Mouse (Mus musculus): ENCODE data around the gene Efna1. TPM values are rescaled to one million over a fixed set of nuclear protein-coding genes. Genes with fewer than 3 reads are reported as not detected.
A peak's percentile ranks its signal among the peaks of the same experiment; 100 is the strongest.

The Efna1 gene
- total RNA-seq, 2 experiments from 2014 or later = 8.4 to 11.4 TPM

DNA sequence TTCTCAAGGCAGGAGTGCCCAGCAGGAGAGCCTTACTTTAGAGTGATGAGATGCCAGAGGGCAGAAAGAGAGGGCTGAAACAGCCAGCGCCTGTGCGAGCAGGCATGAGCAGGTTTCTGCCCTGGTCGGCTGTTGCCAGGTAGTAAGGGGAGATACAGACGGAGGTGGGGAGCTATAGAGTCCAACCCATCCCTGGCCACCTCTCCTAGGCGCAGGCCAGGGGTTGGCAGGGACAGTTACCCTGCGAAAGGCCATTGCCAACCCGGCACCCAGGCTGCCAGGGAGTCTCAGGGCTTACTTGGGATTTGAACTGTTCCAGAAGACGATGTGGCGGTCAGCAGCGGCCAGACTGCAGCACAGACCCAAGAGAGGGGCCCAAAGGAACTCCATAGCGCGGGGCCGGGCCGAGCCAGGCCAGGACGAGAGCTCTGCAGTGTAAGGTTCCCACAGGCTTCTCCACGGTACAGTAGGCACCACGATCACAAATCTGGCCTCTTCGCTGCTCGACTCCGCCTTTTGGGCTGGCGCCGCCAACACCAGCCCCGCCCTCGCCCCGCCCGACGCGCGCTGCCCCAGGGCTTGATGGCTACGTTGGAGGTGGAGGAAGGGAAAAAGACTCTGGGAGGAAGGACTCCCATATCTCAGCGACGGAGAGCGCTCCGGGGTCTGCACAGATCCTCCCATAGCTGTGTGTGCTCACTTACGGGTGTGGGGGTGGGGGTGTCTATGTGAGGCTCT is 1.6 kb downstream of the Efna1 start:
- DNase-seq (ENCODE audit: low spot score in 2 of 2) = peak; percentile 81 to 92

DNA sequence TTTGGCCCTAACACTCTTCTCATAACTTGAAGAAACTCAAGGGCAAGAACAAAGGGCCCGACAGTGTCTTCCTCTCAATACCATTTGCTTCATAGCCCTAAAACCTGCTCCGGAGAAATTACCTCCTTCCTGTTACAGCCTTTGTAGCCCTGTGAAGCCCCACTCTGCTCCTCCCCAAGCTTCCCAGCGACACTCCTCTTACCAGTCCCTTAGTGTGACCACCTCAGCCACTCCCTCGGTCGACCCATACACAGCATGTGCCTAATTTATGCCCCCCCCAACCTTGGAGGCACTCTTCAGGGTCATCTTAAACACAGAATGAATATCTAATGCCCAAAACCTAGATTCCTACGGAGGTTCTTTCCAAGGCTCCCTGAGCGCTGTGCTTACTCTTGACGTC is 2.3 kb downstream of the Efna1 start:
- DNase-seq (ENCODE audit: low spot score in 2 of 2) = no peak

DNA sequence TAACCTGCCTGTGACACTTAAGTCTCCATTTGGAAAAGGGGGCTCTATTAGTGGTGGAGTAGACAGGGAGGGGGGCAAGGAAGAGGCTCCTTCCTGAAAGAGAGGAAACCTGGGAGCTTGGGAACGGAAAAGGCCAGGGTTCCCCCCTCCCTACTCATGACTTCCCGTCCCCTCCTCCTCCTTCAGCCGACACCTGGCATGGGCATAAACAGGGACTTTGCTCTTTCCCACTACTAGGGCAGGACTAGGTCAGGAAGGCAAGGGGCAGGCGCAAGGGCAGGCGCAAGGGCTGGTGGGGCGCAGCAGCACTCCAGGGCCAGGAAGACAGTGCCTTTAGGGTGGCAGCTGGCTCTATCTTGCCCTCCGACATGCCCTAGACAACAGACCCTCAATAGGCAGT is 2.8 kb downstream of the Efna1 start:
- no peak for DNase-seq (ENCODE audit: low spot score in 2 of 2)

DNA sequence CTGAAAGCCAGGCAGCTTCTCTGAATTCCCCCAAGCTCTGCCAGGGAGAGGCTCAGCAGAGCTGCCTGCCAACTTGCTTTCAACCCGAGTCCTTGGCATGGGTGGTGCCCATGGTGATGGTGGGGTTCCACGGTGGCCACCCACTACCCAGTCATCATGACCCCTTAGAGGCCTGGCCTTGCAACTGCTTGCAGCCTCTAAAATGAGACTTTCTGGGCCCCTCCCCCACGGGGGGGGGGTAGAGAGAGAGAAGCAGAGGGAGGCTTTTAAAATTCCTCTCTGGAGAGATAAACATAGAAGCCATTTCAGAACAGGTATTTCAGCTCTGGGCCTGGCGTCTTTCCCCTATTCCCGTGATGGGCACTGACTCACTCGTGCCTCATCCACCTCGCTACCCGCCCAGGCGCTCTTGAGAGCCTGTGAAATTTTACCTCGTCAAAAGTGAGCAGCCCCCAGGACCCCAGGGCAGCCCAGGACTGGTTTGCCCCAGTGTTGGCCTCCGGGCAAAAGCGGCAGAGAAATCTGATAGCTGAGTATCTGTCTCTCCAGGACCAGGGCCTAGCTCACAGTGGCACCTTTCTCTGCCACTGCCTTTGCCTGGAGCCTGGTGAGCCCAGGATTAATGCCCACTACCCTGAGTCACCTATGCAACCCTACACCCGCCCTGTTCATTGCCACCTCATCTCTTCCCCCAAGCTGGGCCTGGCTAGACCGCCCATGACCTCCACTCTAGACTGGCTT is 3.5 kb downstream of the Efna1 start:
- DNase-seq (ENCODE audit: low spot score in 2 of 2) = peak in 1 of 2 experiments; percentile 34

DNA sequence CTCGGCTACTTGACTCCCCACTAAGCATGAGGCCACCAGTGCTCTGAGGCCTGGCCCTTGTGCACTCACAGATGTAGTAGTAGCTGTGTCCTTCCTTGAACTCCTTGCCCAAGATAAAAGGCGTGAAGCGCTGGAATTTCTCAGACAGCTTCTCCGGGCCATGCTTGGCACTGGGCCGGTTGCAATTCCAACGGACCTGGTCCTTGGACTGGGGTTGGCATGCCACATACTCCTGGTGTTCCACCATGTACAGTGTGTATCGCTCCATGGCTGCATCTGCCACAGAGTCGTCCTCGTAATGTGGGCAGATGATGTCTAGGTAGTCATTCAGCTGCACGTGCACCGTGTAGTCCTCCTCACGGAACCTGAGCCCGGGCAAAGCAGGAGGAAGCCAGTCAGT is 4.9 kb downstream of the Efna1 start:
- no peak for DNase-seq (ENCODE audit: low spot score in 2 of 2)

DNA sequence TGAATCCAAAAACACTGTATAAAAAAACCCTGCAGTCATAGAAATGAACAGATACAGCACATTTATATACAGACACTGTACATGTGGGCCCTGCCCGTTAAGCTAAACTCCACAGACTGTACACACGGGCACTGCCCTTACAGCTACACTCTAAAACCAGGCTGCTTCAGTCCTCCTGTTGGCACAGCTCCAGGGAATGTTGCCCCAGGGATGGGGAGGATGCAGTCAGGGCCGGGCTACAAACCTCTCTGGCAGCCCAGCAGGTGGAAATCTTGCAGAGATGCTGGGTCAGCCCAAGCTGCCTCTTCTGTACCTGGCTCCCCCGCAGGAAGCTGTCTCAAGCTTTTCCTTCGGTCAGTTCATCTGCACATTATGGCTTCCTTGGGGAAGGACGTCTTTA is 9.2 kb downstream of the Efna1 start:
- no peak for DNase-seq (ENCODE audit: low spot score in 2 of 2)

DNA sequence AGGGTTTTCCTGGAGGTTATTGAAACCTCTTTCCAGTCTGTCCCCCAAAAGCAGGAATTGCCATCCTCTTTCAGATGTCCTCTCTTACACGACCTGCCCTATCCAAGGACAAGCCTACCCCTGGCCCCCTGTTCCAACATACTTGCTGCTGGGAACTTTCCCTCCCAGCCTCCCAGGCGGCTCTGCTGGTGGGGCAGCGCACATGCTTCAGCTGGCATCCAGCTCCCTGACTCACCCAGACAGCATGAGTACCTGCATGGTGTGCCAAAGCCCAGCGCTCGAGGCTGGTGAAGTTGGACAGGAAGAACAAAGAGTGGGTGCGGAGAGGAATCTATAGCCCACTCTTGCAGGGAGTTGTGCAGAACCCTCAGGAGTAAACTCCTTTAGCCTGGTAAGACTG is 10.1 kb downstream of the Efna1 start:
- DNase-seq (ENCODE audit: low spot score in 2 of 2) = peak; percentile 72 to 78

DNA sequence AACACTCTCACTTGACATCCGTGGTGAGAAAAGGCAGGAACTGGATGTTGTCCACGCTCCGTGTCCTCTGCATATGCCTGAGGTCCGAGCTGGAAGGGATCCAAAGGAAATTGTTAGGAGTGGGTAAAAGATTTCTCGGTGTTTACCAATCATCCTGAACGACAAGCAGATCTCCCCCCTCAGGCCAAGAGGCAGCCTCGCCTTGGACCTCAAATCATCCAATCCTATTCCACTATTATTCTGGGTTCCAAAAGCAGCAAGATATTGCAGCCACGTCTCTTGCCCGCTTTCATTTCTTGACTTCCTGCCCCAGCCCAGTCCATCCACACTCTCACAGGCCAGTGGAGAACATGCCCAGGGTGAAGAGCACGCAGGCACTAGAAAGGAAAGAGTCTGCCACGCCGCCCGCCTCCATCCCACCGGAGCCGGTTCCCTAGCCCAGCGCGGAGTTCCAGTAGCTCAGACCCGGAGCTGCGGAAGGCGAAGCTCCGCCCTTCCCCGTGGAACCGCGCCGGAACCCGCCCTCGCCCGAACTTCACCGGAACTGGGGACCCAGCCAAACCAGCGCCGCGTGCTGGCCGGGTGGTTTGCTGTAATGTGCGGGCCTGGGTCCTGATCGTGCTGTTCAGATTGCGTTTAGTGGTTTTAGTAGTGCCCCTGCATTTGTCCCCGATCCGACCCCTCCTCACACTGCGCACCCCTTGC is 10.7 kb downstream of the Efna1 start, which contains the start of gene Slc50a1:
Slc50a1 (minus strand) TSS at position 520 of the 705 bp plus-strand sequence.
- DNase-seq (ENCODE audit: low spot score in 2 of 2) = peak; percentile 84 to 88

DNA sequence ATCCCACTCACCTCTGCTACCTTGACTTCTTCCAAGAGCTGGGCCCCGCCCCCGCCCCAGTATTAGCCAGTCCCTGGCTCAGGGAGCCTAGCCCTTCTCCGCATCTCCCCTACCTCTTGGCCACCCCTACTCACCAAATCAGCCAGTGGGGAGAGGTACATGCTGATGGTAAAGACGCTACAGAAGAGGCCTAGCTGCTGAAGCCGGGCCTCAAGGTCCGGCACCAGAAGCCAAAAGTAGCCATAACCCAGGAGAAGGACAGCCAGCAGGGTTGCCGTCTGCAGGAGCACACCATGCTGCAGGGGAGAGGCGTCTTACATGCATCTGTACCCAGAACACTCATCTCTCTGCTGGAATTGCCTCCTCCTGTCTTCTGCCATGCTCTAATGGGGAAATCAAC is 12.0 kb downstream of the Efna1 start:
- DNase-seq (ENCODE audit: low spot score in 2 of 2) = no peak

DNA sequence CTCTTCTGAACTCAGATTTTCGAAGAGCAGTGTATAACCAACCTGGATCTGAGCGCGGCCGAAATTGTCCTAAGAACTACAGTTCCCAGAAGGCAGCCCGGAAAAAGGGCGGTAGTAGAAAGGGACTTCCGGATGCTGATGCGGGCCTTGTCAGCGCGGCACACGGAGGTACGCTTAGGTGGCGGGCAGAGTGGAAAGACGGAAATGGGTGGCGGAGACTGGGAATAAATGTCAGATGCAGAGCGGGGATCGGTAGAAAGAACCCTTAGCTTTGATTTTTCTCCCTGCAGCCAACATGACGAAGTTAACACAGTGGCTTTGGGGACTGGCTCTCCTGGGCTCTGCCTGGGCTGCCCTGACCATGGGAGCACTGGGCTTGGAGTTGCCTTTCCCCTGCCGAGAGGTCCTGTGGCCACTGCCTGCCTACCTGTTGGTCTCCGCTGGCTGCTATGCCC is 14.5 kb downstream of the Efna1 start:
- peak; percentile 79 to 90 for DNase-seq (ENCODE audit: low spot score in 2 of 2)

DNA sequence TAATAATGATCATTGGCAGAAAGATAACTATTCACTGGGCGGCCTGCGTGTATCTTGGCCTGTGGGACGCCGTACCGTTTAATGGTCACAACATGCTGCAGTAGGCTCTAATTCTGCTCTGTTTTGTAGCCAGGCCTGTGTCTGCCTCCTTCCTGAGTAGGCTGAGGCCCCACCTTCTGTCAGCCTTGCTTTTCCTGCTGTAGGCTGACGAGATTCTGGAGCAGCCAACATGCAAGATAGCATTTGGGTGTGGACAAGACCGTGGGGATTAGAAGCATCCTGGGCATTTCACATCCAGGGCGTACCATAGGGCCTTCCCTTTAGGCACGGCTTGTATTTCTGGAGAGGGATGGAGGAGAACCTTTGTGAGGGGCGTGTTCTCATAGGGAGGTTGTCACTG is 18.5 kb downstream of the Efna1 start:
- DNase-seq (ENCODE audit: low spot score in 2 of 2) = no peak

DNA sequence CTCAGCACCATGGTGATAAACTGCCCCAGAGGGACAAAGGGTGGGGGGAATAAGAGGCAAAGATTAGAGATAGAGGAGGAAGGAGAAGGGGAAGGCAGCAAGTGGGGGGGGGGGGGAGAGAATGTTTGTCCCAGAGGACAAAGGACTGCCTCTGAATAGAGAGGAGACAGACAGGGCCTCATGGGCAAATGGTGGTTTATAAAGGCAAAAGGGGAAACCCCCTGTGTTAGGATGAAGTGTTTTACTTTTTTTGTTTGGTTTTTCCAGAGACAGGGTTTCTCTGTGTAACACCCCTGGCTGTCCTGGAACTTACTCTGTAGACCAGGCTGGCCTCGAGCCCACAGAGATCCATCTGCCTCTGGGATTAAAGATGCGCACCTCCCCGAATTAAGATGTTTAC is 20.7 kb downstream of the Efna1 start:
- no peak for DNase-seq (ENCODE audit: low spot score in 2 of 2)

DNA sequence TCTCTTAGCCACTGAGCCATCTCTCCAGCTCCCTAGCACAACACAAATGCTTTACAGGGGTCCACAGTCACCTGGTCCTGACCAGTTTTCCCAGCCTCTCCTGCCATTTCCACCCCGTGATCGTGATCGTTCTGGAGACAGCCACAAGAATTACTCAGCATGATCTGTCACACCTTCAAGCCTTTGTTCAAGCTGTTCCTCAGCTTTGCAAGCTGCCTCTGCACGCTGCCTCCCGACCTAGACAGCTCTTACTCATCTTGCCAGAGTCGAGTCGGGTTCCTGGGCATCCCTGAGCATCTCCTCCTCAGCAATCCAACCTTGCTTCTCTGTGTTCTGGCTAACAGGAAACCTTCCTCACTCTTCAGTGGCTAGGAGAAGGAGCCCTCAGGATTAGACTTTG is 21.9 kb downstream of the Efna1 start, which contains the start of gene Dpm3:
Dpm3 (plus strand) TSS at position 283 of the 400 bp plus-strand sequence.
- DNase-seq (ENCODE audit: low spot score in 2 of 2) = no peak

DNA sequence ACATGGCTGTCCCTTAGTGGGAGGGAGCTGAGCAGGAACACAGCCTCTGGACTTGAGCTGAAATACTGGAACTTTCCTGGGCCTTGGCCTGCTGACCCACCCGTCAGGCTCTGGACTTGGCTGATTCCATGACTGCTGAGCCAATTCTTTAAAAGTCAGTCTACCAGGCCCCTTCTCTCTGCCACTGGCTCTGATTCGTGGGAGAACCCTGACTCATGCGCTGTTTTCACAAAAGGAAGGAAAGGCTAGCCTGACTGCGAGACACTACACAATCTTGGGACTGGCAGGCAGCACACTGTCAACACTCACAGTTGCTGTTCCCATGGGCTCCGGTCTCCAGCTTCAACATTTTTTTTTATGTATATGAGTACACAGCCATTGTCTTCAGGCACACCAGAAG is 24.8 kb downstream of the Efna1 start:
- no peak for DNase-seq (ENCODE audit: low spot score in 2 of 2)

DNA sequence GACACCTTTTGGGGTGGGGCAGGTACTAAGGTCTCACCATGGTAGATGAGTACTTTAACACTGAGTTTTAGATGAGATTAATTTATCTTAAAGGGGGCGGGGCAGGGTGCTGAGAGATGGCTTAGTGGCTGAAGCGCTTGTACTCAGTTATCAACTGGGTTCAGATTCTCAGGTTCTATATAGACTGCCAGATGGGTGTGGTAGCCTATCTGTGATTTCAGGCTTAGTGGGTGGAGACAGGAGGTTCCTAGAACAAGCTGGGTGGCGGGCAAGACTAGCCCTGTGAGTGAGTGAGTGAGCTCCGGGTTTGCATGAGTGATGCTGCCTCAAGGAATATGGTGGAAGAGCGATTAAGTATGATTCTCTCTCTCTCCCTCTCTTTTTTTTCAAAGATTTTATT is 25.9 kb downstream of the Efna1 start:
- no peak for DNase-seq (ENCODE audit: low spot score in 2 of 2)

DNA sequence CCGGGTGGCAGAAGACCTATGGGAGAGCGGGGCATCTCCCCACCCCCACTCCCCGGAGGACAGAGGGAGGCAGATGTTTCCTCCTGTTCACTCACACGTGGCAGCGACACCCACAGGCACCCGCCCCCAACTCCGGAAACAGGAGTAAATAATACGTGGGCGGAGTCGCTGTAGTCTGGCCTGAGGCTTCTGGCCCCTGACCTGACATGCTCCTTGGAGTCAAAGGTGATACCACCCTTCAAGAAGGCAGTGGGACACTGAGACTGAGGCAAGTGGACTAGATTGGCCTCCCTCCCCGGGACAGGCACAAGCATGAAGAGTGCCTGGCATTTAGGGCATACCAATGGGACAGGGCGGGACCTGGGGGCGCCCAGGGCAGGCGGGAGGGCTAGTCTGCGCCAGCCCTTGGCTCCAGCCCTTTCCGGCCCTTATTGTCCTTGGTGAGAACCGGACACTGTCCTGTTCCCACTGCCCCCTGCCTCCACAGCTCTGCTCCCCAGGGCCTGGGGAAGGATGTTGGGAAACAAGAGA is 29.5 kb downstream of the Efna1 start:
- DNase-seq (ENCODE audit: low spot score in 2 of 2) = no peak

DNA sequence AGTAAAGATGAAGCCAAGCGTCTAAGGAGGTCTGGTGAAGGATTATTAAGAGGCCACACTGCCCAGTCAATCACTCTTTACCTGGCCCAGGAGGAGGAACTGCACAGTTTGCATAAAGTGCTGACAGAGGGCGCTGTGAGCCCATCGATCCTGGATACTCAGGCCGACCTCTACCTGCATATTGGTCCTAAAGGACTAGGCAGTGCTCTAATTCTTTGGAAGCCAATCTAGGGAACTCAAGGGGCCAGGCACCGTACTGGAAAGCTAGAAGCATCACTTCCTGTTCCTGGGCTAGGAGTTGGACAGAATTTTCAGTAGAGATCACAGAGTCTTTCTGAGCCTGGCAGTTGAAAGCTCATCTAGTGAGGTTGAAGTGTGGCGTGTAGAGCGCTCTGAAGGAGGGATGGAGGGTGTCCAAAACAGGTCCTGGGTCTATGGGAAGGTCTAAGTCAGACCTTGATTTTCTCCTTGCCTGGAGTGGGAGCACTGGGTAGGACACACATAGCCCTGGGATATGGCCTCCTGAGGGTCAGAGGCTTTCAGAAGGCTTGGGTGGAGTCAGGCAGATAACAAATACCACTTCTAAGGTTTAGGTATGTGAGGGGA is 30.4 kb downstream of the Efna1 start:
- peak in 1 of 2 experiments; percentile 66 for DNase-seq (ENCODE audit: low spot score in 2 of 2)

DNA sequence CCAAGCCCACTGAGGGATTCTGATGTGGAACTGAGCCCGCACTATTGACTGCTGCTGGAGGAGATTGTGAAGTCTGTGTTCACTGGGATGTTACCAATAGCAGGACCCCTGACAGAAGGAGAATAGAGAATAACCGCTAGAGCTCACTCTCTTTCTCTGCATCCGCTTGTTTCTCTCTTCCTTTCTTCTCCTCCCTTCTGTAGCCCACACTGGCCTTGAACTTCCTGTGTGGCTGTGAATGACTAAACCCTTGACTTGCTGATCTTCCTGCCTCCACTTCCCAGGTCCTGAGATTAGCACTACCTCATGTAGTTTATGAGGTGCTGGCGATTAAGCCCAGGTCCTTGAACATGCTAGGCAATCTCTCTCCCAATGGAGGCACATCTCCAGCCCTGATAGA is 33.5 kb downstream of the Efna1 start:
- no peak for DNase-seq (ENCODE audit: low spot score in 2 of 2)

DNA sequence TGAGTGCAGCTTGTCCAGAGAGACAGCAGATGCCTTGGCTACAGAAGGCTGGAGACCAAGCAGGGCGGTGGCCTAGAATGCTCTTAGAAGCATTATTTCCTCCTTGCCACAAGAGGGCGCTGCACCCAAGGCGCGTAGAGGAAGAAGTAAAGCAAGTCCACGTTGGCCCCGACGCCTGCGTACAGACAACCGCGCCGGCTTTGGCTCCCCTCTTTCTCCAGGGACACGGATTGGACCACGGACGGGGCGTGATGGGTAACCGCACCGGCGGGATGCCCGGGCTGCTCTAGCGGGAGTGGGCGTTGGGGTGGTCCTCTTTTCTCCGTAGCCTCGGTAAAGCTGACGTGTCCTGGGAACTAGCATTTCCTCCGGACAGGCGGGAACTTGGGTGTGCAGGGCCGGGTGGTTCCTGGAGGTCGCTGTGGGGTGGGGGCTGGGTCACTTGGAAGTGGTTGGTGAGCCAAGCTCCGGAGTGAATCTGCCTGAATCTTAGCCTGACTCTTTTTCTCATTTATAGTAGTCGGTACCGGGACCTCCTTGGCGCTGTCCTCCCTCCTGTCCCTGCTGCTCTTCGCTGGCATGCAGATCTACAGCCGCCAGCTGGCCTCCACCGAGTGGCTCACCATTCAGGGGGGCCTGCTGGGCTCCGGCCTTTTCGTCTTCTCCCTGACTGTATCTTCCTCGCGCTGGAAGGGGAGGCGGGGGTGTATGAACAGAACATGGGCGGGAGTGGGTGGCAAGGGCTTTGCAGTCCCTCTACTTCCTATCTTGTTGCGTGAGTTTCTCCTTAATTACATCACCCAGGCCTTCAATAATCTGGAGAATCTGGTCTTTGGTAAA is 34.5 kb downstream of the Efna1 start, which contains the start of gene Trim46:
Trim46 (minus strand) TSS at position 49 of the 840 bp plus-strand sequence.
- peak; percentile 88 to 93 for DNase-seq (ENCODE audit: low spot score in 2 of 2)

DNA sequence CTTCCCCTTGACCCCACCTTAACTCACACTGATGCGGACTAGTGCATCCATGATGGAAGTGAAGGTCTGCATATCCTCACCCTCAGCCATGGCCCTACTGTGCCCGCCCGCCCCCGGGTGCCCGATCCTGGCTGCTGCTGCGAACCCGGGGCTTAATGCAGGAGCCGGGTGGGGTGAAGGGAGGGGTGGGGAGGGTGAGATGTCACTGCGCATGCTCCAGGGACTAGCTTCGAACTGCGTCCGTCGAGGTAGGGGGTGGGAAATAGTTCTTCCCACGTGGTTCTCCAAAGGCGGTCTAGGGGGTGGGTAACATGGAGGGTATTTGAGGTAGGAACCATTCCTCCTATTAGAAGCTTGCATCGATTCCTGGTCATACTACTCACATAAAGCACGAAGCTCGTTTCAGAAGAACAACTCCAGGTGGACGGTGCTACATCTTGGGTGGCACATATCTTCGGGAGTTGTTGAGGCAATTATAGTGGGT is 35.2 kb downstream of the Efna1 start, which contains the start of gene Krtcap2:
Krtcap2 (plus strand) TSS at position 279 of the 484 bp plus-strand sequence.
- peak; percentile 75 to 85 for DNase-seq (ENCODE audit: low spot score in 2 of 2)

All from layer of hippocampus, adult 18-20 months (tissue).